Mouse (Mus musculus): ENCODE measurements around the gene 1700023F06Rik. TPM values are rescaled to one million over a fixed set of nuclear protein-coding genes. Genes with fewer than 3 reads are reported as not detected.

Gene 1700023F06Rik
- polyA plus RNA-seq, 1 experiment from 2014 or later: 0.15 TPM

- Histone ChIP-seq H3K9me3 (ENCODE audit: control insufficient read depth, low read length) (no peaks in the 10 kb centered on the region), H3K4me3 (ENCODE audit: low read depth, low read length) (no peak overlapping the region), H3K4me1 (replicated peaks; ENCODE audit: control insufficient read depth, insufficient read depth, low read length) (peaks cover 20% of the 10 kb centered on the region), H3K36me3 (ENCODE audit: control insufficient read depth, insufficient read depth, low read length) (no peaks in the 10 kb centered on the region), H3K27me3 (replicated peaks; ENCODE audit: control insufficient read depth, insufficient read depth, low read length) (peaks cover 31% of the 10 kb centered on the region), H3K4me2 (peak overlapping the region; percentile 35), H3K9ac (ENCODE audit: low read depth, low read length) (peak overlapping the region; percentile 37), H3K27ac (ENCODE audit: low read depth, low read length) (peak overlapping the region; percentile 54; the same call in 1 of the 2 replicates)
- ATAC-seq (replicated peaks; ENCODE audit: low FRiP score) (peak; percentile 70), DNase-seq (ENCODE audit: low spot score) (peak; percentile 65)
- 28% methylated on average over 8 of the region's 8 CpGs for WGBS
Observed at GRCm38 (mm10) chr11:103174891-103175391, 33.4 kb downstream of the 1700023F06Rik start.

- no peak for ATAC-seq (replicated peaks; ENCODE audit: low FRiP score)
- peaks cover 36% of the 10 kb centered on the region for H3K27me3 ChIP-seq (replicated peaks; ENCODE audit: control insufficient read depth, insufficient read depth, low read length)
- DNase-seq (ENCODE audit: low spot score): no peak
- H3K9ac ChIP-seq (ENCODE audit: low read depth, low read length): peak overlapping the region; percentile 37; the same call in 1 of the 2 replicates
- whole genome bisulfite sequencing: 42% methylated on average over 5 of the region's 5 CpGs
- H3K4me2 ChIP-seq: peak overlapping the region; percentile 35
- H3K27ac ChIP-seq (ENCODE audit: low read depth, low read length): peak overlapping the region; percentile 54; the same call in 1 of the 2 replicates
- H3K36me3 ChIP-seq (ENCODE audit: control insufficient read depth, insufficient read depth, low read length): no peaks in the 10 kb centered on the region
- H3K9me3 ChIP-seq (ENCODE audit: control insufficient read depth, low read length): no peaks in the 10 kb centered on the region
- H3K4me1 ChIP-seq (replicated peaks; ENCODE audit: control insufficient read depth, insufficient read depth, low read length): peaks cover 20% of the 10 kb centered on the region
- H3K4me3 ChIP-seq (ENCODE audit: low read depth, low read length): no peak overlapping the region
Observed at GRCm38 (mm10) chr11:103174411-103174832, 33.9 kb downstream of the 1700023F06Rik start.

DNA sequence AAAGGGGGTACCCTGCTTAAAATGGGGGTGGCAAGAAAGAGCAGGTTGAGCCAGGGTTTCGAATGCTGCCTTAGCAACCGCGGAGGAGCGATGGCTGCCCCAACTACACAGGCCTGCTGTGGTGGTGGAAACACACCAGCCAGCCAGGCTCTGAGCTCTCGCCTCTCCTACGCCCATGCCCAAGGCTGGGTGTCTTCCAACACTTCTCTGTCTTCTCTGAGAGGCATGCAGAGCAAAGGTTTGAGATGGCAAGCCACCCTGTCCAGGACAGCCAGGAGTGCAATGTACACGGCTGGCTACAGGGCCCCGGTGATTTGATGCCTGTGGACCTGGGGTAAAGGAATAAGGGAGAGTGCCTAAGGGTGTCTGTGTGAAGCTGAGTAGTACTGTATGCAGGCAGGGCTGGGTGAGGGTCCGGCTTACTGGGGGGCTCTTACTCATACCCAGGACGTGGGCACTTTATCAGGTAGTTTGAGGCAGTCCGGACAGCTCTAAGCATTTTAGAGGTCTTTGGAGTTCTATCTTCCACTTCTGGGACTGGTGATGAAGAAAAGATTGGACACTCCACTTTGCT is 34.5 kb downstream of the 1700023F06Rik start:
- DNase-seq (ENCODE audit: low spot score) (no peak), ATAC-seq (replicated peaks; ENCODE audit: low FRiP score) (no peak)
- Histone ChIP-seq H3K4me1 (replicated peaks; ENCODE audit: control insufficient read depth, insufficient read depth, low read length) (peaks cover 20% of the 10 kb centered on the region), H3K9ac (ENCODE audit: low read depth, low read length) (no peak overlapping the region), H3K4me2 (no peak overlapping the region; the same call in 1 of the 2 replicates), H3K27ac (ENCODE audit: low read depth, low read length) (0 out of 2 replicates have a peak overlapping the region, but pooled peaks have one; percentile 54), H3K27me3 (replicated peaks; ENCODE audit: control insufficient read depth, insufficient read depth, low read length) (peaks cover 42% of the 10 kb centered on the region), H3K4me3 (ENCODE audit: low read depth, low read length) (no peak overlapping the region), H3K36me3 (ENCODE audit: control insufficient read depth, insufficient read depth, low read length) (no peaks in the 10 kb centered on the region), H3K9me3 (ENCODE audit: control insufficient read depth, low read length) (no peaks in the 10 kb centered on the region)
- 80% methylated on average over 11 of the region's 11 CpGs for WGBS

DNA sequence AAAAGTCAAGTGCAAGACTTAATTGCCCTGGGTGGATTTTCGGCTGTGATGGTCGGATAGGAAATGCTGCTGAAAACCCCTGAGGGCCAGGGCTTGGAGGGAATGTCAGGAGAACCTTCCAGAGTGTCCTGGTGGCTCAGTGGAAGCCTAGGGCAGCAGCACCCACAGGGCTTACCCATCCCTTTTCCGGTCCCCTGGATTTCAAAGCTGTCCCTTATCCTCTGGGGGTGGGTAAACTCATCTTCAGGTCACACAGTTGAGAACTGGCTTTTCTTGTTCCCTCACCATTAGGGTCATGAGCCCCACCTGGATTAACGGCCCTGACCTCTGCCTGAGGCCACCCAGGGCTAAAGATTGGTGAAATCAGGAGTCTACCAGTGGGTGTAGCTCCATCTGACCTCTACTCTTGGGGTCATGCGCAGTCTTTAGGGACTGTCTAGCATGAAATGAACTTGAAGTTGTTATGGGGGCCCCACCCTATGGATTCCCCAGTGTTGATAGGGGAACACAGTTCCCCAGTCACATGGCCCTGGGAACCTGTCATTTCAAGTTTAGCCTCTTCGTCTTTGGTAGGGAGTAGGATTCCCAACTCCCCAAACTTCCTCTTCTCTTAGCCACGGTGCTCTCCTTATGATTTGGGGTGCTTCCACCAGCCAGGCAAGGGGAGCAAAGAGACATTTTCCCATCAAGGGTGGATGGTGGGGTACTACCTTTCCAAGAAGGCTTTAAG is 35.2 kb downstream of the 1700023F06Rik start:
- DNase-seq (ENCODE audit: low spot score) (no peak), ATAC-seq (replicated peaks; ENCODE audit: low FRiP score) (no peak)
- Histone ChIP-seq H3K4me2 (0 out of 2 replicates have a peak overlapping the region, but pooled peaks have one; percentile 79), H3K9me3 (ENCODE audit: control insufficient read depth, low read length) (no peaks in the 10 kb centered on the region), H3K27ac (ENCODE audit: low read depth, low read length) (no peak overlapping the region), H3K4me3 (ENCODE audit: low read depth, low read length) (no peak overlapping the region), H3K9ac (ENCODE audit: low read depth, low read length) (no peak overlapping the region), H3K4me1 (replicated peaks; ENCODE audit: control insufficient read depth, insufficient read depth, low read length) (peaks cover 20% of the 10 kb centered on the region), H3K36me3 (ENCODE audit: control insufficient read depth, insufficient read depth, low read length) (no peaks in the 10 kb centered on the region), H3K27me3 (replicated peaks; ENCODE audit: control insufficient read depth, insufficient read depth, low read length) (peaks cover 46% of the 10 kb centered on the region)
- 64% methylated on average over 7 of the region's 7 CpGs for WGBS

GRCm38 (mm10) chr11:103172392-103173040 is 35.8 kb downstream of the 1700023F06Rik start:
- 47% methylated on average over 6 of the region's 6 CpGs for WGBS
- Histone ChIP-seq H3K4me3 (ENCODE audit: low read depth, low read length) (no peak overlapping the region), H3K9me3 (ENCODE audit: control insufficient read depth, low read length) (no peaks in the 10 kb centered on the region), H3K9ac (ENCODE audit: low read depth, low read length) (no peak overlapping the region), H3K4me2 (peak overlapping the region; percentile 79; the same call in 1 of the 2 replicates), H3K4me1 (replicated peaks; ENCODE audit: control insufficient read depth, insufficient read depth, low read length) (peaks cover 20% of the 10 kb centered on the region), H3K36me3 (ENCODE audit: control insufficient read depth, insufficient read depth, low read length) (no peaks in the 10 kb centered on the region), H3K27ac (ENCODE audit: low read depth, low read length) (no peak overlapping the region), H3K27me3 (replicated peaks; ENCODE audit: control insufficient read depth, insufficient read depth, low read length) (peaks cover 46% of the 10 kb centered on the region)
- DNase-seq (ENCODE audit: low spot score) (no peak), ATAC-seq (replicated peaks; ENCODE audit: low FRiP score) (no peak)

DNA sequence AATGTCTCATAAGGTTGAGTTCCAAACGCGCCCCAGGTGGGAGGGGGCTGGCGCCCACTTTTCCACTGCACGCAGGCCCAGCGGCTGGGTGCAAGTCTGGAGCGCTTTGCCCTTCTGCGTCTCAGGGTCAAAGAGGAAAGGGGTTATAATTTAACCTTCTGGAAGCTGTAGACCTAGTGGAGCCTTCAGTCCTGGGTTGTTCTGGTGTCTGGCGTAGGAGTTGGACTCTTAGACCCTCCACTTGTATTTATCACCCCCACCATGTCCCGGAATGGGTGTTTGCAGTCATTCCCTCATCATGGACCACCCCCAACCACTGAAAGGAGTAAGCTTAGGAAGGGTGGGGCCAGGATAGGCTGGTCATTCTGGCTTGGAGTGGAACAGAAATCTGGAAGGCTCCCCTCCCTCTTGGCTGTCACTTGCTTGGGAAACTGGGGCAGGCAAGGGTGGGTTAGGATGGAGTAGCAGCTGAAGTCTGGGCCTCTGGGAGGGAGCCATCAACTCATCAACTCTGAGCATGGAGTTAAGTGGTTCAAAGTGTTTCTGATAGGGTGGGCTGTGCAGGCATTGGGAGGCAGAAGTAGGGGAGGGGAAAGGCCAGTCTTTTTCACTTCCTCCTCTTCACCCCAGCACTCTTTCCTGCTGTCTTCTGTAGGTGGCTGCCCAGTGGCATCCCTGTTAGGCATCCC is 36.5 kb downstream of the 1700023F06Rik start:
- WGBS: 36% methylated on average over 9 of the region's 9 CpGs
- H3K9ac ChIP-seq (ENCODE audit: low read depth, low read length): peak overlapping the region; percentile 49; the same call in 1 of the 2 replicates
- peak overlapping the region; percentile 79 for H3K4me2 ChIP-seq
- no peaks in the 10 kb centered on the region for H3K36me3 ChIP-seq (ENCODE audit: control insufficient read depth, insufficient read depth, low read length)
- ATAC-seq (replicated peaks; ENCODE audit: low FRiP score) (no peak), DNase-seq (ENCODE audit: low spot score) (no peak)
- peak overlapping the region; percentile 59 for H3K4me3 ChIP-seq (ENCODE audit: low read depth, low read length)
- no peak overlapping the region for H3K27ac ChIP-seq (ENCODE audit: low read depth, low read length)
- H3K4me1 ChIP-seq (replicated peaks; ENCODE audit: control insufficient read depth, insufficient read depth, low read length): peaks cover 20% of the 10 kb centered on the region
- peaks cover 46% of the 10 kb centered on the region for H3K27me3 ChIP-seq (replicated peaks; ENCODE audit: control insufficient read depth, insufficient read depth, low read length)
- no peaks in the 10 kb centered on the region for H3K9me3 ChIP-seq (ENCODE audit: control insufficient read depth, low read length)

- peak overlapping the region; percentile 59 for H3K4me3 ChIP-seq (ENCODE audit: low read depth, low read length)
- no peak overlapping the region for H3K27ac ChIP-seq (ENCODE audit: low read depth, low read length)
- H3K27me3 ChIP-seq (replicated peaks; ENCODE audit: control insufficient read depth, insufficient read depth, low read length): peaks cover 46% of the 10 kb centered on the region
- ATAC-seq (replicated peaks; ENCODE audit: low FRiP score): no peak
- H3K4me2 ChIP-seq: peak overlapping the region; percentile 79
- H3K36me3 ChIP-seq (ENCODE audit: control insufficient read depth, insufficient read depth, low read length): no peaks in the 10 kb centered on the region
- peaks cover 20% of the 10 kb centered on the region for H3K4me1 ChIP-seq (replicated peaks; ENCODE audit: control insufficient read depth, insufficient read depth, low read length)
- H3K9me3 ChIP-seq (ENCODE audit: control insufficient read depth, low read length): no peaks in the 10 kb centered on the region; the same call in 1 of the 2 replicates
- H3K9ac ChIP-seq (ENCODE audit: low read depth, low read length): peak overlapping the region; percentile 49
- DNase-seq (ENCODE audit: low spot score): no peak
- WGBS: 5% methylated on average over 23 of the region's 23 CpGs
Observed at GRCm38 (mm10) chr11:103171286-103171620, 37.1 kb downstream of the 1700023F06Rik start.
